Mouse (Mus musculus) myocyte (in vitro differentiated cells): Measurements from ENCODE around the gene Luc7l.

Experiments used
- CEBPB ChIP-seq: IDR thresholded peaks from 2 replicates; pipeline ENCODE4 v1.6.1; 2011; ENCODE audit warnings: mild to moderate bottlenecking, moderate library complexity; ENCODE audit not compliant: poor library complexity, insufficient read depth, severe bottlenecking
- E2F4 ChIP-seq: IDR thresholded peaks from one replicate; pipeline ENCODE4 v1.6.1; 2011; ENCODE audit warnings: mild to moderate bottlenecking, control low read depth, moderate library complexity; ENCODE audit not compliant: insufficient read depth
- MAX ChIP-seq: IDR thresholded peaks from one replicate; pipeline ENCODE4 v1.6.1; 2011; ENCODE audit warnings: low read depth, mild to moderate bottlenecking, control low read depth
- MYOD1 ChIP-seq, 3 experiments: IDR thresholded peaks; one replicate each; pipeline ENCODE4 v1.6.1; 2011; ENCODE audit warnings: control low read depth in 2 of 3, low read depth in 2 of 3, mild to moderate bottlenecking in 2 of 3, moderate library complexity in 1 of 3; ENCODE audit not compliant: insufficient read length in 2 of 3, control insufficient read depth in 1 of 3
- MYOG ChIP-seq, 3 experiments: IDR thresholded peaks; one replicate each; pipeline ENCODE4 v1.6.1; 2011; ENCODE audit warnings: control low read depth in 2 of 3, low read depth in 2 of 3, mild to moderate bottlenecking in 2 of 3; ENCODE audit not compliant: insufficient read length in 2 of 3, control insufficient read depth in 1 of 3, insufficient read depth in 1 of 3
- POLR2A ChIP-seq: IDR thresholded peaks from one replicate; pipeline ENCODE4 v1.6.1; 2011; ENCODE audit warnings: low read depth, mild to moderate bottlenecking, control low read depth, moderate library complexity; ENCODE audit not compliant: insufficient read length
- POLR2AphosphoS2 ChIP-seq: IDR thresholded peaks from one replicate; pipeline ENCODE4 v1.6.1; 2011; ENCODE audit warnings: low read depth, control low read depth; ENCODE audit not compliant: insufficient read length
- REST ChIP-seq: IDR thresholded peaks from one replicate; pipeline ENCODE4 v1.6.1; 2011; ENCODE audit warnings: mild to moderate bottlenecking, control low read depth, moderate library complexity; ENCODE audit not compliant: insufficient read depth, insufficient read length
- SRF ChIP-seq: IDR thresholded peaks from one replicate; pipeline ENCODE4 v1.6.1; 2011; ENCODE audit warnings: low read depth; ENCODE audit not compliant: control insufficient read depth, insufficient read length
- USF1 ChIP-seq: IDR thresholded peaks from one replicate; pipeline ENCODE4 v1.6.1; 2011; ENCODE audit warnings: low read depth, mild to moderate bottlenecking, control low read depth, moderate library complexity

GRCm38 (mm10) chr17:26206392-26206791 is 46.3 kb upstream of the Luc7l start:
- TF ChIP-seq CEBPB (peak; percentile 47; the same call in 1 of the 2 replicates), POLR2A (no peak), USF1 (no peak), SRF (no peak), E2F4 (no peak), MAX (no peak), MYOG (IDR thresholded peaks at IDR 0.05; ENCODE audit: control insufficient read depth in 1 of 3, insufficient read depth in 1 of 3, insufficient read length in 2 of 3, low read depth in 2 of 3) (no peak), POLR2AphosphoS2 (no peak), MYOD1 (IDR thresholded peaks at IDR 0.05; ENCODE audit: control insufficient read depth in 1 of 3, insufficient read length in 2 of 3, low read depth in 2 of 3) (peak; percentile 84 to 90 (median 85)), REST (no peak)
